Mouse (Mus musculus) limb, embryonic 13.5 days (tissue): ENCODE results near the gene B4galt7. TPM values are rescaled to one million over a fixed set of nuclear protein-coding genes. Genes with fewer than 3 reads are reported as not detected.
"Not testable (repeated sequence)": the region's sequence is repeated elsewhere in the genome, so short reads cannot be mapped to it uniquely, and the experiment has no call there.

ENCODE experiments used
- ATAC-seq: fragments of 200-750 bp; cut with Nextera tagmentation; 2 replicates; pipeline ENCODE4 v1.8.0; 2017; ENCODE audit warnings: low read depth, moderate number of reproducible peaks, moderate TSS enrichment; ENCODE audit not compliant: low FRiP score
- H3K27ac ChIP-seq: fragments of 300-500 bp; sonication (generic); 2 replicates; pipeline ENCODE4 v1.5.1; 2015; ENCODE audit warnings: inconsistent platforms, mild to moderate bottlenecking, moderate library complexity
- H3K27me3 ChIP-seq: fragments of 300-500 bp; sonication (generic); 2 replicates; pipeline ENCODE4 v1.6.1; 2015; ENCODE audit warnings: mild to moderate bottlenecking, inconsistent platforms
- H3K36me3 ChIP-seq: fragments of 300-500 bp; sonication (generic); 2 replicates; pipeline ENCODE4 v1.6.1; 2015; ENCODE audit warnings: inconsistent platforms, mild to moderate bottlenecking, moderate library complexity
- H3K4me1 ChIP-seq: fragments of 300-500 bp; sonication (generic); 2 replicates; pipeline ENCODE4 v1.6.1; 2015; ENCODE audit warnings: inconsistent platforms
- H3K4me2 ChIP-seq: fragments of 300-500 bp; sonication (generic); replicated peaks from 2 replicates; pipeline ENCODE4 v1.6.1; 2015; ENCODE audit warnings: inconsistent platforms, mild to moderate bottlenecking, moderate library complexity
- H3K4me3 ChIP-seq: fragments of 300-500 bp; sonication (generic); 2 replicates; pipeline ENCODE4 v1.5.1; 2015; ENCODE audit warnings: moderate library complexity, mild to moderate bottlenecking, inconsistent platforms
- H3K9ac ChIP-seq: fragments of 300-500 bp; sonication (generic); 2 replicates; pipeline ENCODE4 v1.6.1; 2015; ENCODE audit warnings: mild to moderate bottlenecking, inconsistent platforms
- H3K9me3 ChIP-seq: fragments of 300-500 bp; sonication (generic); 2 replicates; pipeline ENCODE4 v1.6.1; 2016; ENCODE audit warnings: inconsistent platforms
- WGBS: fragments of 180-500 bp; shearing (Covaris S2); methylation state at CpG from one replicate; pipeline ENCODE4 v1.1.7; 2015; 5-methylcytosine and 5-hydroxymethylcytosine counted together
- polyA plus RNA-seq: library from polyadenylated mRNA; unstranded; fragments of >200 nt; fragmentation: Nextera tagmentation; extraction: Ambion mirVana; gene quantifications from 2 replicates; pipeline ENCODE4 v1.2.1, GENCODE M21; 2015

B4galt7 gene
- polyA plus RNA-seq, 1 experiment from 2014 or later = 37.3 TPM

- Histone ChIP-seq H3K4me1 (peaks cover 17% of the 10 kb centered on the region), H3K9ac (no peak overlapping the region), H3K27ac (no peak overlapping the region), H3K4me3 (peak overlapping the region; percentile 99), H3K4me2 (peak overlapping the region; percentile 89), H3K9me3 (no peaks in the 10 kb centered on the region), H3K36me3 (peaks cover 55% of the 10 kb centered on the region), H3K27me3 (no peaks in the 10 kb centered on the region)
- WGBS = 91% methylated on average over 14 of the region's 14 CpGs
- no peak for ATAC-seq
Measured at GRCm38 (mm10) chr13:55636185-55636983, 36.7 kb downstream of the B4galt7 start.

DNA sequence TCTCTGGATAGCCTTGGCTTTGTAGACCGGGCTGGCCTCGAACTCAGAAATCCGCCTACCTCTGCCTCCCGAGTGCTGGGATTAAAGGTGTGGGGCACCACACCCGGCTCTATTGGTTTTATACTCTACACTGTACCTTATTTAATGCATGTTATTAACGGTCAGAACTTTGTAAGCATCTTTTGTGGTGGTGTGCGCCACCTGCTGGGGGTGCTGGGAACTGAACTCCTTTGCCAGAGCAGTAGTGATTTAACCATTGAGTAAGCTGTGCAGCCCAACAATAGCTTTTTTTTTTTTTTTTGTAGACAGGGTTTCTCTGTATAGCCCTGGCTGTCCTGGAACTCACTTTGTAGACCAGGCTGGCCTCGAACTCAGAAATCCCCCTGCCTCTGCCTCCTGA lies 40.8 kb downstream of the B4galt7 start:
- 52% methylated on average over 8 of the region's 8 CpGs for WGBS
- ATAC-seq = not testable (repeated sequence)

DNA sequence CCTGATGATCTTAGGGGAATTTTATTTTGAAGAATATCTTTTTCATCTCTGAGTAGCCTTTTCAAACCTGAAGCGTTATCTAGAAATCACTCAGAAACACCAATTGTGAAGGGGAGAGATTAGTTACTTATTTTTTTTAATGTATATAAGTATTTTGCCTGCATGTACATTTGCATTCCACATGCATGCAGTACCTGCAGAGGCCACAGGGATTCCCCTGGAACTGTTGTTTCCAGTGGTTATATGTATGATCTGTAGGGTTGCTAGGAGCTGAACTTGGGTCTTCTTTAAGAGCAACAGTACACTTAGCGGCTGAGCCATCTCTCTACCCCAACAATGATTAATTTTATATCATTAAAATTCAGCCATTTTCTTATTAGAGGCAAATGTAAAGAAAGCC lies 44.8 kb downstream of the B4galt7 start:
- Histone ChIP-seq H3K27ac (no peak overlapping the region), H3K9me3 (no peaks in the 10 kb centered on the region), H3K27me3 (no peaks in the 10 kb centered on the region), H3K9ac (no peak overlapping the region), H3K4me1 (no peaks in the 10 kb centered on the region), H3K4me3 (no peak overlapping the region), H3K4me2 (no peak overlapping the region), H3K36me3 (peaks cover 72% of the 10 kb centered on the region)
- WGBS = 95% methylated on average over 2 of the region's 2 CpGs
- no peak for ATAC-seq

More for the DNA sequence above, 40.8 kb downstream of the B4galt7 start:
- not testable (repeated sequence) for H3K4me2 ChIP-seq, H3K4me3 ChIP-seq, H3K9ac ChIP-seq, H3K9me3 ChIP-seq, H3K27me3 ChIP-seq, H3K27ac ChIP-seq
- peaks cover 12% of the 10 kb centered on the region for H3K4me1 ChIP-seq
- H3K36me3 ChIP-seq = peaks cover 52% of the 10 kb centered on the region

DNA sequence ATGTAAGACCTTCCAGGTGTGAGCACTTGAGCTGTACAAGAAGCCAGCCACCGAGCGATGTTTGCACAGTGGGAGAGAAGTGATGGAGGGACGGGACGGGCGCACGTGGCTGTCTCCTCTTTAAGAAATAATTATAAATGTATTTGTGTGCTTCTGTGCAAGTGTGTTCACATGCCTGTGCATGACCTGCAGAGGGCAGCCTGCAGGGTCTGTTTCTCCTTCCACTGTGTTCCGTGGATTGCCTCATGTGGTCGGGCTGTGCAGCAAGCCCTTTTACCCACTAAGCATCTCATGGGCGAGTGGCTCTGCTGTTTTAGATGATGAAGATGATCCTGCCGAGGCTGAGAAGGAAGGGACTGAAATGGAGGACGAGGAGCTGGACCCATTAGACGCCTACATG lies 50.4 kb downstream of the B4galt7 start:
- no peak overlapping the region for H3K9ac ChIP-seq
- no peak overlapping the region for H3K4me2 ChIP-seq
- no peaks in the 10 kb centered on the region for H3K4me1 ChIP-seq
- no peak overlapping the region for H3K4me3 ChIP-seq
- no peaks in the 10 kb centered on the region for H3K27me3 ChIP-seq
- H3K9me3 ChIP-seq = no peaks in the 10 kb centered on the region
- no peak overlapping the region for H3K27ac ChIP-seq
- H3K36me3 ChIP-seq = peaks cover 100% of the 10 kb centered on the region
- WGBS = 89% methylated on average over 12 of the region's 12 CpGs
- ATAC-seq = no peak

GRCm38 (mm10) chr13:55650980-55651379 lies 51.3 kb downstream of the B4galt7 start:
- Histone ChIP-seq H3K36me3 (peaks cover 100% of the 10 kb centered on the region), H3K9ac (no peak overlapping the region)

More at GRCm38 (mm10) chr13:55650980-55651379, 51.3 kb downstream of the B4galt7 start:
- no peak for ATAC-seq
- Histone ChIP-seq H3K9me3 (no peaks in the 10 kb centered on the region), H3K27ac (no peak overlapping the region), H3K4me3 (no peak overlapping the region), H3K4me2 (no peak overlapping the region), H3K4me1 (no peaks in the 10 kb centered on the region), H3K27me3 (no peaks in the 10 kb centered on the region)
- WGBS = 90% methylated on average over 6 of the region's 6 CpGs

Other genes starting within 250 kb of the B4galt7 start
- gene Lman2, start 237.1 kb upstream of the B4galt7 start, polyA plus RNA-seq = 93.9 and 94.0 TPM in 2 replicates
- gene Rgs14, start 230.2 kb upstream of the B4galt7 start, polyA plus RNA-seq = 1.3 and 1.5 TPM in 2 replicates
- 0.06 TPM in 1 of 2 replicates, not detected in the other for gene Slc34a1, start 201.7 kb upstream of the B4galt7 start, polyA plus RNA-seq
- gene Pfn3, start 184.7 kb upstream of the B4galt7 start, polyA plus RNA-seq = 0.29 TPM in 1 of 2 replicates, not detected in the other
- 0.08 and 0.51 TPM in 2 replicates for gene F12, start 173.1 kb upstream of the B4galt7 start, polyA plus RNA-seq
- 48.1 and 50.1 TPM in 2 replicates for gene Grk6, start 154.8 kb upstream of the B4galt7 start, polyA plus RNA-seq
- gene Prr7, start 135.6 kb upstream of the B4galt7 start, polyA plus RNA-seq = 0.79 and 0.87 TPM in 2 replicates
- gene Dbn1, start 111.8 kb upstream of the B4galt7 start, polyA plus RNA-seq = 297 and 304 TPM in 2 replicates
- gene Pdlim7, start 86.2 kb upstream of the B4galt7 start, polyA plus RNA-seq = 175 and 181 TPM in 2 replicates
- 2.3 and 2.9 TPM in 2 replicates for gene Dok3, start 70.6 kb upstream of the B4galt7 start, polyA plus RNA-seq
- 71.4 and 73.4 TPM in 2 replicates for gene Ddx41, start 63.2 kb upstream of the B4galt7 start, polyA plus RNA-seq
- 50.7 and 52.8 TPM in 2 replicates for gene Fam193b, start 28.8 kb upstream of the B4galt7 start, polyA plus RNA-seq
- 166 and 175 TPM in 2 replicates for gene Tmed9, start 26.2 kb upstream of the B4galt7 start, polyA plus RNA-seq
- 71.8 and 77.7 TPM in 2 replicates for gene Caml, start 23.1 kb downstream of the B4galt7 start, polyA plus RNA-seq
- 38.8 and 39.9 TPM in 2 replicates for gene Ddx46, start 35.1 kb downstream of the B4galt7 start, polyA plus RNA-seq
- gene B230219D22Rik, start 93.2 kb downstream of the B4galt7 start, polyA plus RNA-seq = 65.9 and 66.4 TPM in 2 replicates
- gene Txndc15, start 114.8 kb downstream of the B4galt7 start, polyA plus RNA-seq = 109 and 113 TPM in 2 replicates
- 40.2 and 49.8 TPM in 2 replicates for gene Pcbd2, start 127.5 kb downstream of the B4galt7 start, polyA plus RNA-seq
- 0.14 TPM in 1 of 2 replicates, not detected in the other for gene Catsper3, start 184.7 kb downstream of the B4galt7 start, polyA plus RNA-seq
- gene Pitx1, start 236.3 kb downstream of the B4galt7 start, polyA plus RNA-seq = 88.9 and 109 TPM in 2 replicates